Mouse (Mus musculus): ENCODE data around the gene Ssxb6.
"Not testable (repeated sequence)": the region's sequence is repeated elsewhere in the genome, so short reads cannot be mapped to it uniquely, and the experiment has no call there.

Gene Ssxb6

GRCm38 (mm10) chrX:8548155-8548554 is at the start of gene Ssxb6:
Ssxb6 (minus strand) TSS chrX:8548255.
- not testable (repeated sequence) for DNase-seq (ENCODE audit: low spot score in 2 of 2)

GRCm38 (mm10) chrX:8591716-8592115 is 43.7 kb upstream of the Ssxb6 start, which contains the start of gene Ssxb3:
Ssxb3 (minus strand) TSS chrX:8591816.
- DNase-seq (ENCODE audit: low spot score in 2 of 2), result not testable (repeated sequence)

GRCm38 (mm10) chrX:8524854-8525253 is 23.2 kb downstream of the Ssxb6 start, which contains the start of gene Gm14459:
Gm14459 (minus strand) TSS chrX:8524954.
- no peak for DNase-seq (ENCODE audit: low spot score in 2 of 2)
